Comparison of ENCODE assay signal across 23 mouse cellular contexts in genomic region chr2:165664648-165665047, GRCm38 (mm10).
DNase-seq lines count a peak whose midpoint lies in the region; ATAC-seq lines count a peak whose summit lies in the region.
"Had no signal": no experiment of that assay in that cellular context is flagged by ENCODE, and none has a peak within 500 bp of the region (broad histone marks: within the 10 kb centered on the region; RNA-seq: fewer than 3 reads in every experiment).

No protein-coding gene starts in this region.

- H3K27me3 ChIP-seq in embryonic facial prominence, embryonic 13.5 days = no peaks in the 10 kb centered on the region
- no peaks in the 10 kb centered on the region for H3K27me3 ChIP-seq in embryonic facial prominence, embryonic 10.5 days (replicated peaks; ENCODE audit: low read depth, poor library complexity, severe bottlenecking)
- H3K27me3 ChIP-seq in lung, embryonic 16.5 days (ENCODE audit: control insufficient read depth, insufficient read depth, low read depth, low read length) = no peaks in the 10 kb centered on the region
- no peaks in the 10 kb centered on the region for H3K27me3 ChIP-seq in hindbrain, embryonic 16.5 days (replicated peaks; ENCODE audit: control insufficient read depth, insufficient read depth, low read length)
- H3K27me3 ChIP-seq: forebrain, embryonic 15.5 days; heart, embryonic 15.5 days; hindbrain, embryonic 12.5 days; limb, embryonic 13.5 days had no signal

- peak overlapping the region; percentile 60; the same call in 1 of the 2 replicates for H3K27ac ChIP-seq in embryonic facial prominence, embryonic 13.5 days
- no peak overlapping the region for H3K27ac ChIP-seq in embryonic facial prominence, embryonic 10.5 days (replicated peaks)
- peak overlapping the region; percentile 52 for H3K27ac ChIP-seq in lung, embryonic 16.5 days (ENCODE audit: low read length)
- no peak overlapping the region for H3K27ac ChIP-seq in hindbrain, embryonic 16.5 days (ENCODE audit: low read depth, low read length)
- H3K27ac ChIP-seq: forebrain, embryonic 15.5 days; heart, embryonic 10.5 days; heart, embryonic 15.5 days; hindbrain, embryonic 12.5 days; layer of hippocampus, adult 2 months; left cerebral cortex, adult 2 months; limb, embryonic 13.5 days had no signal

- DNase-seq in embryonic facial prominence, embryonic 10.5 days (ENCODE audit: low spot score) = no peak
- peak; percentile 78 for DNase-seq in heart, adult 11 months
- no peak for DNase-seq in heart, postnatal 36 days
- no peak for DNase-seq in lung, postnatal 4 days
- DNase-seq in B cell, adult 2 months = no peak
- DNase-seq: adrenal gland, adult 8-10 months; gastrocnemius, postnatal 10 days; kidney, adult 8-10 months; lung, postnatal 10 days; midbrain, embryonic 14.5 days; right cerebral cortex, postnatal 25 days had no signal

- no peaks in the 10 kb centered on the region for H3K9me3 ChIP-seq in embryonic facial prominence, embryonic 13.5 days
- H3K9me3 ChIP-seq in embryonic facial prominence, embryonic 10.5 days = no peaks in the 10 kb centered on the region
- no peaks in the 10 kb centered on the region for H3K9me3 ChIP-seq in lung, embryonic 16.5 days (ENCODE audit: control insufficient read depth, low read length)
- H3K9me3 ChIP-seq in hindbrain, embryonic 16.5 days (ENCODE audit: control insufficient read depth, low read length) = no peaks in the 10 kb centered on the region
- H3K9me3 ChIP-seq: forebrain, embryonic 15.5 days; G1E; heart, embryonic 10.5 days; heart, embryonic 15.5 days; hindbrain, embryonic 12.5 days had no signal

- WGBS in embryonic facial prominence, embryonic 13.5 days = 73% methylated on average over 7 of the region's 7 CpGs
- 90% methylated on average over 7 of the region's 7 CpGs for WGBS in embryonic facial prominence, embryonic 10.5 days
- 70% methylated on average over 7 of the region's 7 CpGs for WGBS in lung, embryonic 16.5 days
- 82% methylated on average over 7 of the region's 7 CpGs for WGBS in hindbrain, embryonic 16.5 days

- H3K36me3 ChIP-seq in embryonic facial prominence, embryonic 13.5 days = 0 out of 2 replicates have a peak, but pooled peaks cover 6% of the 10 kb centered on the region
- H3K36me3 ChIP-seq in embryonic facial prominence, embryonic 10.5 days (replicated peaks) = peaks cover 15% of the 10 kb centered on the region
- H3K36me3 ChIP-seq in lung, embryonic 16.5 days (ENCODE audit: control insufficient read depth, insufficient read depth, low read length) = no peaks in the 10 kb centered on the region
- no peaks in the 10 kb centered on the region for H3K36me3 ChIP-seq in hindbrain, embryonic 16.5 days (ENCODE audit: control insufficient read depth, insufficient read depth, low read length)
- H3K36me3 ChIP-seq: forebrain, embryonic 15.5 days; G1E; heart, embryonic 10.5 days; heart, embryonic 15.5 days; limb, embryonic 13.5 days had no signal

- no peak overlapping the region for H3K4me3 ChIP-seq in embryonic facial prominence, embryonic 13.5 days
- no peak overlapping the region for H3K4me3 ChIP-seq in embryonic facial prominence, embryonic 10.5 days
- H3K4me3 ChIP-seq in lung, embryonic 16.5 days (ENCODE audit: low read length) = no peak overlapping the region
- H3K4me3 ChIP-seq in hindbrain, embryonic 16.5 days (ENCODE audit: low read length) = no peak overlapping the region
- H3K4me3 ChIP-seq: forebrain, embryonic 15.5 days; heart, embryonic 10.5 days; heart, embryonic 15.5 days; hindbrain, embryonic 12.5 days; layer of hippocampus, adult 2 months; left cerebral cortex, adult 2 months; limb, embryonic 13.5 days had no signal

- H3K9ac ChIP-seq in embryonic facial prominence, embryonic 13.5 days = no peak overlapping the region
- no peak overlapping the region for H3K9ac ChIP-seq in lung, embryonic 16.5 days (ENCODE audit: low read length)
- no peak overlapping the region for H3K9ac ChIP-seq in hindbrain, embryonic 16.5 days (ENCODE audit: low read depth, low read length)
- H3K9ac ChIP-seq: forebrain, embryonic 15.5 days; heart, embryonic 15.5 days; hindbrain, embryonic 12.5 days; limb, embryonic 13.5 days had no signal

- no peak for ATAC-seq in embryonic facial prominence, embryonic 13.5 days (ENCODE audit: insufficient number of reproducible peaks, insufficient read depth, low FRiP score, low TSS enrichment, low read depth)
- ATAC-seq in lung, embryonic 16.5 days (ENCODE audit: low read depth) = no peak
- ATAC-seq in hindbrain, embryonic 16.5 days = no peak
- ATAC-seq: forebrain, embryonic 15.5 days had no signal

- H3K4me1 ChIP-seq in embryonic facial prominence, embryonic 13.5 days = peaks cover 24% of the 10 kb centered on the region
- peaks cover 17% of the 10 kb centered on the region for H3K4me1 ChIP-seq in embryonic facial prominence, embryonic 10.5 days
- peaks cover 3% of the 10 kb centered on the region for H3K4me1 ChIP-seq in lung, embryonic 16.5 days (replicated peaks; ENCODE audit: control insufficient read depth, insufficient read depth, low read length)
- H3K4me1 ChIP-seq in hindbrain, embryonic 16.5 days (ENCODE audit: control insufficient read depth, insufficient read depth, low read depth, low read length) = no peaks in the 10 kb centered on the region
- H3K4me1 ChIP-seq: forebrain, embryonic 15.5 days; heart, embryonic 10.5 days; heart, embryonic 15.5 days; hindbrain, embryonic 12.5 days had no signal

- intact Hi-C loops in heart, postnatal 36 days (cut with DNase I) = no loop called here

- H3K4me2 ChIP-seq in embryonic facial prominence, embryonic 13.5 days = no peak overlapping the region
- H3K4me2 ChIP-seq in lung, embryonic 16.5 days (ENCODE audit: low read depth, low read length) = no peak overlapping the region
- no peak overlapping the region for H3K4me2 ChIP-seq in hindbrain, embryonic 16.5 days (ENCODE audit: low read length)
- H3K4me2 ChIP-seq: forebrain, embryonic 15.5 days; heart, embryonic 15.5 days; hindbrain, embryonic 12.5 days; limb, embryonic 13.5 days; liver, embryonic 11.5 days had no signal

Comparison
In these comparisons a context has a peak if more than half of its experiments do, and no peak if none do; other contexts are left out.
1. H3K27ac ChIP-seq: peak in embryonic facial prominence, embryonic 13.5 days (single experiment) and lung, embryonic 16.5 days (single experiment); none in embryonic facial prominence, embryonic 10.5 days (single experiment) and hindbrain, embryonic 16.5 days (single experiment).